Mouse (Mus musculus): Measurements from ENCODE around the gene Cmpk2.

DNA sequence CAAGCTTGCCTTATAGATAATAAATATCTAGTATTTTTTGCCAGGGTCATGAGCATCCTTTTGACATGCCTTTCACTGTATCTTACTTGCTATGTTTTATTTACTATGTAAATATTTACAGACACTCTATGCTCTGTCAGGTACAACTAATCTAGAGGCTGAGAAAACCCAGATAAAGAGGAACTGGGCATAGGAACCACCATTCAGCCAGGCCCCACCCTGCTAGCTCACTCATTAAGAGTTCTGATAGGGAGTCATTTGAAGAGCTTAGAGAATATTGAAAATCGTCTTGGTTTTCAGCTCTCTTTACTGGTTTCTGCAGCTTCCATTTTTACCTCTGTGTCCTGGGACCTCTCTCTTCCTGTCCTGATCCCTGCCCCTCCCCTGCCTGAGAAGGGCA, 17.9 kb upstream of the Cmpk2 start:
- TF ChIP-seq POLR2A (IDR thresholded peaks at IDR 0.05; ENCODE audit: low read depth, low read length): no peak
- no peak for TF ChIP-seq CTCF (IDR thresholded peaks at IDR 0.05; ENCODE audit: borderline replicate concordance, insufficient read depth, low read length)

Measured in embryonic fibroblast, embryonic 13.5 days (primary cell).